Mouse (Mus musculus) lung, adult 2 months (tissue): ENCODE measurements around the gene Pcyox1. TPM values are rescaled to one million over a fixed set of nuclear protein-coding genes. Genes with fewer than 3 reads are reported as not detected.

ENCODE experiments used
- DNase-seq: peaks from one replicate; pipeline ENCODE4 v3.0.0; 2022
- H3K4me1 ChIP-seq: fragments of 200-500 bp; 2 replicates; pipeline ENCODE4 v1.6.1; 2011; ENCODE audit warnings: low read length; ENCODE audit not compliant: control insufficient read depth, insufficient read depth
- H3K4me3 ChIP-seq: fragments of 200-500 bp; replicated peaks from 2 replicates; pipeline ENCODE3; 2011; ENCODE audit warnings: low read depth, mild to moderate bottlenecking, control low read depth, low read length; ENCODE audit errors: extremely low read depth
- CTCF ChIP-seq: fragments of 200-500 bp; IDR thresholded peaks from 2 replicates; pipeline ENCODE4 v1.5.1; 2011; ENCODE audit warnings: mild to moderate bottlenecking, low read length, control low read depth; ENCODE audit not compliant: insufficient read depth
- POLR2A ChIP-seq: fragments of 200-500 bp; IDR thresholded peaks from 2 replicates; pipeline ENCODE4 v1.6.1; 2011; ENCODE audit warnings: low read depth, mild to moderate bottlenecking, control low read depth, low read length, borderline replicate concordance; ENCODE audit errors: extremely low read depth
- WGBS: fragments of 180-500 bp; shearing (Covaris S2); methylation state at CpG from one replicate; pipeline ENCODE4 v1.1.7; 2018; 5-methylcytosine and 5-hydroxymethylcytosine counted together
- polyA plus RNA-seq: library from polyadenylated mRNA; depleted of rRNA; stranded (reverse); fragments of >200 nt; gene quantifications from 2 replicates; pipeline ENCODE4 v1.2.3, GENCODE M21; 2012

The Pcyox1 gene
- polyA plus RNA-seq, 1 experiment, result 28.6 TPM

DNA sequence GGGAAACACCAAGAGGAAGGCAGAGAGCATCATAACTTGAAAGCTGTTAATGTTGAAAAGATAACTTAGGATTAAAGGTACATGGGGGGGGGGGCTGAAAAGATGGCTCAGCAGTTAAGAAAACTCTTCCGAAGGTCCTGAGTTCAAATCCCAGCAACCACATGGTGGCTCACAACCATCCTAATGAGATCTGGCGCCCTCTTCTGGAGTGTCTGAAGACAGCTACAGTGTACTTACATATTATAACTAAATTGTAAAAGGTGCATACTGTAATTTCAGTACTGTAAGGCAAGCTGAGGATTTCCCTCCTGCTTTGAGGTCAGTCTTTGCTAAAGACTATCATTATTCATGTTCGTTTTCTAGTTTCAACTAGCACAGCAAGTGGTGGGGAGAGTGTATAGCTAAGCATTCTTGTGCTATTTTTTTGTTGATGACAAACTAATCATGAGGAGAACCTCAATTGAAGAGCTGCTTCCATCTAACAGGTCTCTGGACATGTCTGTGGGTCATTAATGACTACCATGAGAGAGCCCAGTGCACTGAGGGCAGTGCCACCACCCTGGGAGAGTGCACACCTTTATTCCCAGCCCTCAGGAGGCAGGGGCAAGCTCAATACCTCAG, 26.8 kb downstream of the Pcyox1 start:
- 0 out of 2 replicates have a peak, but pooled peaks cover 6% of the 10 kb centered on the region for H3K4me1 ChIP-seq
- no peak for DNase-seq
- TF ChIP-seq POLR2A (0 out of 2 replicates have a peak, but pooled peaks have one; percentile 4), CTCF (no peak)
- 64% methylated on average over 3 of the region's 3 CpGs for WGBS
- H3K4me3 ChIP-seq, result peak overlapping the region; percentile 20

DNA sequence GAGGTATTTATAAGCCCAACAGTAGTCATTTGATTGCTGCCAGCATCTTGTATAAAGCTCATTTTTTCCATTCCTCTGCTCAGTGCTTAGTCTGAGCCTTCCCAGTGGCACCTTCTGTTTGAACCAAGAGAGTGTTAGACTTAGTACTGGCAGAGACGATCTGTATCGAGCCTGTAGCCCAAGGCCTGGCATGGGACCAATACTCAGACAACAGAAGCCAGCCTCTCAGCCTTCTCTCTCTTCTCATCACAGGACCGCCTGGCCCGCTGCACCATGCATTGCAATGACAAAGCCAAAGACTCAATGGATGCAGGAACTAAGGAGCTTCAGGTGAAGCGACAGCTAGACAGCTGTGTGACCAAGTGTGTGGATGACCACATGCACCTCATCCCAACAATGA, 28.5 kb downstream of the Pcyox1 start:
- TF ChIP-seq POLR2A, result no peak
- TF ChIP-seq CTCF, result no peak
- no peak overlapping the region for H3K4me3 ChIP-seq
- WGBS, result 79% methylated on average over 5 of the region's 5 CpGs
- no peak for DNase-seq
- 0 out of 2 replicates have a peak, but pooled peaks cover 6% of the 10 kb centered on the region for H3K4me1 ChIP-seq

DNA sequence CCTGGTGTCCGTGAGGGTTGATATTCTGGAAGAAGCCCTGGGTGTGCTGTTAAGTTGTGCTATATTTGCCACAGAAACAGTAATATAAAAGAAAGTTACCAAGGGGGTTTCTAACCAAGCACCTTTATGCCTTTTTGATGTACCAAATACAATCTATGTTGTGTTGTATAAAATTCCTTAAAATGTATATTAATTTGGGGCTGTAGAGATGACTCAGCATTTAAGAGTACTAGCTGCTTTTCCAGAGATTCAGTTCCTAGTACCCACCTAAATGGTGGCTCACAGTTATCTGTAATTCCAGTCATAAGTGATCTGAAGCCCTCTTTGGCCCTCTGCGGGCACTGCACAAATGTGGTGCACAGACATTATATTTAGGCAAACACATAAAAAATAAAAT, 30.1 kb downstream of the Pcyox1 start:
- Histone ChIP-seq H3K4me3 (no peak overlapping the region), H3K4me1 (0 out of 2 replicates have a peak, but pooled peaks cover 6% of the 10 kb centered on the region)
- WGBS, result 64% methylated on average over 2 of the region's 2 CpGs
- no peak for DNase-seq
- no peak for TF ChIP-seq POLR2A
- no peak for TF ChIP-seq CTCF

DNA sequence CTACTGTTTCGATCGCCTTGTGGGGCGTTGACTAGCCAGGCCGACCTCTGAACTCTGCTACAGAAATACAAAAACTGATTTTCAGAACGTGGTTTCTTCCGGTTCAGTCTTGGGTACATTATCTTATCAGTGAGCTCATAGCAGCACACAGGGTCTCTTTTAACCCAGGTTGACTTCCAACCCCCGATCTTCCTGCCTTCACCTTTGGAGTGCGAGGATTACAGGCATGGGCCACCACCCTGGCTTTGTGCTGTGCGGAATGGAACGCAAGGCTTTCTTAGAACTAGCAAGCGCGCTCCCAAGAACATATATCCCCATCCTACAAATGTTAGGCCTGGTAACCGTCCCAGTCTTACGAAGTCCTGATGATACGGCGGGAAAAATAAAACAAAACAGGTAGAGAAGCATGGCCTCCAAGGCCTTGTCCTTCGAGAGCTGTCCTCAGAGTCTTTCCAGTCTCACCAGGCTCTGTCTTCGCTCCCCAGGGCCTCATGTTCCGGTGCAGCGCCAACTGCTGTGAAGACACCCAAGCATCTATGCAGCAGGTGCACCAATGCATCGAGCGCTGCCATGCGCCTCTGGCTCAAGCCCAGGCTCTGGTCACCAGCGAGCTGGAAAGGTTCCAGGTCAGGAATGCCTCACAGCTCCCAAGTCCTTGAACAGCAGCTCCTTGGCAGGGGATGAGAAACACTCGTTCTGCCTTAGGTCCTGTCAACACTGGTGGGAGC, 30.7 kb downstream of the Pcyox1 start:
- 37% methylated on average over 25 of the region's 25 CpGs for WGBS
- peak; percentile 52 for DNase-seq
- TF ChIP-seq POLR2A, result no peak
- TF ChIP-seq CTCF, result no peak

GRCm38 (mm10) chr6:86365371-86366124, 31.4 kb downstream of the Pcyox1 start, which contains the start of gene Fam136a:
Fam136a (plus strand) TSS chr6:86365646.
- peak; percentile 83 for TF ChIP-seq CTCF
- peak; percentile 62; the same call in 1 of the 2 replicates for TF ChIP-seq POLR2A
- WGBS, result under 1% methylated on average over 76 of the region's 76 CpGs
- 0 out of 2 replicates have a peak, but pooled peaks cover 3% of the 10 kb centered on the region for H3K4me1 ChIP-seq
- peak within 1 kb of the TSS; percentile 66 for H3K4me3 ChIP-seq
- peak; percentile 91 for DNase-seq

More for the DNA sequence above, 30.7 kb downstream of the Pcyox1 start:
- Histone ChIP-seq H3K4me1 (0 out of 2 replicates have a peak, but pooled peaks cover 6% of the 10 kb centered on the region), H3K4me3 (peak overlapping the region; percentile 66)

- H3K4me3 ChIP-seq, result peak overlapping the region; percentile 65
- H3K4me1 ChIP-seq, result 0 out of 2 replicates have a peak, but pooled peaks cover 3% of the 10 kb centered on the region
- TF ChIP-seq POLR2A (no peak), CTCF (peak; percentile 66)
- peak; percentile 68 for DNase-seq
- whole genome bisulfite sequencing, result under 1% methylated on average over 17 of the region's 17 CpGs
Measured at GRCm38 (mm10) chr6:86364442-86365141, 32.4 kb downstream of the Pcyox1 start.

DNA sequence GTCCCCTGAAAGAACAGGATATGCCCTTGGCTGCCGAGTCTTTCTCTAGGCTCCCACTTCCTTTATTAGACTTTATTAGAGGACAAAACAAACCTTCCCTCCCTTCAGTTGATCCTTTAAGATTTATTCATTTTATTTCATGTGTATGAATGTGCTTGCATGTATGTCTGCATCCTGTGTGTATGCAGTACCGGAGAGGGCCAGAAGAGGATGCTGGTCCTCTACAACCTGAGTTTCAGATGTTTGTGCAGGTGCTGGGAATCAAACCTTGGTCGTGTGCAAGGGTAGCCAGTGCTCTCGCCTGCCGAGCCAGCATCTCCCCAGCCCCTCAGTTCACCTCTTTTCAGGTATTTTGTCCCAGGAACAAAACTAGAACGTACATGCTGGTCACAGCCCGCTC, 35.6 kb downstream of the Pcyox1 start:
- 83% methylated on average over 7 of the region's 7 CpGs for WGBS
- no peak for DNase-seq
- TF ChIP-seq POLR2A (no peak), CTCF (no peak)
- Histone ChIP-seq H3K4me3 (no peak overlapping the region), H3K4me1 (0 out of 2 replicates have a peak, but pooled peaks cover 3% of the 10 kb centered on the region)

DNA sequence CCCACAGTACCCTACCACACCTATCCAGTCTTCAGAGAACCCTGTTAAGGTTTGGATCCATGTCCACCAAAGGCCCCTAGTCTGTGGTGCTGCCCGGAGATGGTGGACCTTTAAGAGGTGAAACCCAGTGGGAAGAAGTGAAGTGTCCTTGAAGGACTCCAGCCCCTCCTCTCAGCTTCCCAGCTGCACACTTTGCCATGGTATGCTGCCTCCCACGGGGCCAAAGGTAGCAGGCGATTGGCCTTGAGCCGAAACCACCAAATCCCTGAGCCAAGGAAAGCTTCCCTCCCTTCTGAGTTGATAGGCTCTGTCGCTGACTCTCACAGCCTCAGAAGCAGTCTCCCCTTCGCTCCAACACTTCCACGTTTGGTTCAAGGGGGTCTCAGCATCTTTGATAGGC, 36.3 kb downstream of the Pcyox1 start:
- no peak for DNase-seq
- WGBS, result 57% methylated on average over 7 of the region's 7 CpGs
- TF ChIP-seq CTCF (no peak), POLR2A (no peak)
- H3K4me3 ChIP-seq, result no peak overlapping the region
- H3K4me1 ChIP-seq, result no peaks in the 10 kb centered on the region

DNA sequence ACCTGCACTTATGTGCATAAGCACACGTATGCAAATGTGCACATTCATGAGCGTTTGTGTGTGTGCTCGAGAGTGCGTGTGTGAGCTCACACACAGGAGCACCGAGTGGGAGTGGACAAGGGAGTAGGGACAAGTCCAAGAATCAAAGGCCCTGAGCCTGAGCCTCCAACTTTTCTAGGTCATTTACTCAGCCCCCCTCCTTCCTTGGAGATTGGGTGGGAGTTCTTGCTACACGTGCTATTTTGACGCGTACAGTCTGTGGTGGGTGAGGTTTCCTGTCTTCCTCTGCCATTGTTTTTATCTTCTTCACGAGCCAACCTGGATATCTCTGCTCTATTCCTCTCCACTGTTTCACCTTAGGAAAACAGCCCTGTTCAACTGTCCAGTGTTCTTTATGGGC, 40.0 kb downstream of the Pcyox1 start:
- DNase-seq, result no peak
- TF ChIP-seq POLR2A (no peak), CTCF (no peak)
- 56% methylated on average over 9 of the region's 9 CpGs for WGBS
- Histone ChIP-seq H3K4me3 (no peak overlapping the region), H3K4me1 (no peaks in the 10 kb centered on the region)
